Mouse (Mus musculus): ENCODE data around the gene Cd72. TPM values are rescaled to one million over a fixed set of nuclear protein-coding genes. Genes with fewer than 3 reads are reported as not detected.

Cd72 gene
- polyA plus RNA-seq, 1 experiment from 2014 or later: 157 TPM

DNA sequence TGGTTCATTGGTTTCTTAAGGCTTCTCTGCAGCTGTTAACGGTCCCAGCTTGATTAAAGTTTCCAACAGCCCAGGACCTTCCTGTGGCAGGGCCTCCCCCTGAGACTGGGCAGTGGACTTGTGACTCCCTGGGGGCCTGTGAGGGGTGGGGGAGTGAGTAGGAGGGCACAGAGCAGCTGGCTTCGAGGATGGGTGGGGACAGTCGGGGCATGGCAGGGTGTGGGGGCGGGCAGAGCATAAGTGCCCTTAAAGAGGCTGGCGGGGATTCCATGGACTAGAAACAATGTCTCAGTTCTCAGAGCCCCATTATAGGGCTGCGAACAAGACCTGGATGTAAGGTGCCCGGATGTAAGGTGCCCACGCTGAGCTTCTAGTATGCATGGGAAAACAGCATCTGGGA lies 2.7 kb upstream of the Cd72 start:
- Histone ChIP-seq H3K36me3 (ENCODE audit: inconsistent target) (peaks cover 2% of the 10 kb centered on the region; the same call in 1 of the 2 replicates), H3K79me2 (ENCODE audit: inconsistent target) (peaks cover 22% of the 10 kb centered on the region), H3K4me3 (ENCODE audit: inconsistent target) (no peak overlapping the region), H3K27ac (no peak overlapping the region)
- WGBS (ENCODE audit: missing documents): 42% methylated on average over 8 of the region's 8 CpGs

GRCm38 (mm10) chr4:43456470-43456869 lies 2.0 kb upstream of the Cd72 start:
- Histone ChIP-seq H3K36me3 (ENCODE audit: inconsistent target) (peaks cover 8% of the 10 kb centered on the region; the same call in 1 of the 2 replicates), H3K27ac (no peak overlapping the region), H3K79me2 (ENCODE audit: inconsistent target) (peaks cover 28% of the 10 kb centered on the region), H3K4me3 (ENCODE audit: inconsistent target) (no peak overlapping the region)
- WGBS (ENCODE audit: missing documents): 44% methylated on average over 4 of the region's 4 CpGs

DNA sequence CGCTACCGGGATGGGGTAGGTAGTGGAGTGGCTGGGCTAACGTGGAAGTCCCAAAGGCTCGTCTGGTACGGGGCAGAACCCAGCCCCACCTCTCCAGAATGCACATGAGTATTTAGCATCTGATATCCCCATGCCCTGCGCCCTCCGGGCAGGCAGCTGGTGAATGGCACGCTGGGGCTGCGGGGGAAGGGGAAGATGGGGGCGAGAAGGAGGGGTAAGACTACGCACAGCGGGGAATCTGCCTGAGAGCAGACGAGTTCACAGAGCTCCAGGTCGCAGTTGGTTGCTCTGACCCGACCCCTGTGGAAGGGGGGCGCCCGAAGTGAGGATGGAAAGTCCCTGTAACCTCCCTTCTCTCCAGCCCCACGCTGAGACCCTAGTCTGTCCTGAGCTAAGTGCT lies 1.0 kb downstream of the Cd72 start:
- Histone ChIP-seq H3K36me3 (ENCODE audit: inconsistent target) (peaks cover 33% of the 10 kb centered on the region), H3K4me3 (ENCODE audit: inconsistent target) (peak overlapping the region; percentile 53), H3K79me2 (ENCODE audit: inconsistent target) (peaks cover 45% of the 10 kb centered on the region), H3K27ac (peak overlapping the region; percentile 78)
- WGBS (ENCODE audit: missing documents): 8% methylated on average over 18 of the region's 18 CpGs

GRCm38 (mm10) chr4:43452315-43452714 lies 2.1 kb downstream of the Cd72 start:
- peaks cover 44% of the 10 kb centered on the region for H3K36me3 ChIP-seq (ENCODE audit: inconsistent target)
- peaks cover 45% of the 10 kb centered on the region for H3K79me2 ChIP-seq (ENCODE audit: inconsistent target)
- 87% methylated on average over 10 of the region's 11 CpGs for WGBS (ENCODE audit: missing documents)
- H3K4me3 ChIP-seq (ENCODE audit: inconsistent target): no peak overlapping the region
- no peak overlapping the region for H3K27ac ChIP-seq

- Histone ChIP-seq H3K27ac (no peak overlapping the region), H3K36me3 (ENCODE audit: inconsistent target) (peaks cover 61% of the 10 kb centered on the region), H3K79me2 (ENCODE audit: inconsistent target) (peaks cover 51% of the 10 kb centered on the region), H3K4me3 (ENCODE audit: inconsistent target) (no peak overlapping the region)
- WGBS (ENCODE audit: missing documents): 97% methylated on average over 3 of the region's 3 CpGs
Measured at GRCm38 (mm10) chr4:43448554-43448953, 5.9 kb downstream of the Cd72 start.

GRCm38 (mm10) chr4:43447251-43447650 lies 7.2 kb downstream of the Cd72 start:
- H3K36me3 ChIP-seq (ENCODE audit: inconsistent target): peaks cover 61% of the 10 kb centered on the region
- no peak overlapping the region for H3K4me3 ChIP-seq (ENCODE audit: inconsistent target)
- H3K79me2 ChIP-seq (ENCODE audit: inconsistent target): peaks cover 40% of the 10 kb centered on the region
- WGBS (ENCODE audit: missing documents): 94% methylated on average over 13 of the region's 13 CpGs
- H3K27ac ChIP-seq: no peak overlapping the region

- peaks cover 29% of the 10 kb centered on the region for H3K36me3 ChIP-seq (ENCODE audit: inconsistent target)
- no peak overlapping the region for H3K27ac ChIP-seq
- H3K4me3 ChIP-seq (ENCODE audit: inconsistent target): peak overlapping the region; percentile 66
- WGBS (ENCODE audit: missing documents): 3% methylated on average over 28 of the region's 28 CpGs
- peaks cover 15% of the 10 kb centered on the region for H3K79me2 ChIP-seq (ENCODE audit: inconsistent target)
Measured at GRCm38 (mm10) chr4:43443511-43443910, 10.9 kb downstream of the Cd72 start.

- peaks cover 15% of the 10 kb centered on the region for H3K79me2 ChIP-seq (ENCODE audit: inconsistent target)
- under 1% methylated on average over 88 of the region's 88 CpGs for WGBS (ENCODE audit: missing documents)
Measured at GRCm38 (mm10) chr4:43442456-43443361, 11.7 kb downstream of the Cd72 start.

DNA sequence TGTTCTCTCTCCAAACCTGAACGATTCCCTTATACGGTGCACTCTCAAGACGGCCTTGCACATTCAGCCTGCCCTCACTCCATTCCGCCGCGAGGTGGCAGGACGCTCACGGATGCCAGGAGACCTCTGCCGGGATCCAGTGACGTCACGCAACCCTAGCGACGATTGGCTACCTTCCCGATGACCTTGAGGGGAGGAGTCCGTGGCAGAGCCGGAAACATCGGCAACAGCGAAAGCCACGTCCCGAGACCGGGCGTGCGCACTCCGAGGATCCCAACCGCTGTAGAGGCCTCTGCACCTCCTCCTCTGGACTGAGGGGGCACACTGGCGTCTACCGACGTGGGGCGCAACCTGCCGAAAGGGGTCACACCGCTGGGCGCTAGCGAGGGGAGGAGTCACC lies 12.4 kb downstream of the Cd72 start:
- Histone ChIP-seq H3K4me3 (ENCODE audit: inconsistent target) (peak overlapping the region; percentile 66), H3K79me2 (ENCODE audit: inconsistent target) (peaks cover 15% of the 10 kb centered on the region), H3K27ac (peak overlapping the region; percentile 55), H3K36me3 (ENCODE audit: inconsistent target) (peaks cover 15% of the 10 kb centered on the region)
- WGBS (ENCODE audit: missing documents): 2% methylated on average over 33 of the region's 33 CpGs

More at GRCm38 (mm10) chr4:43442456-43443361, 11.7 kb downstream of the Cd72 start:
- peak overlapping the region; percentile 55 for H3K27ac ChIP-seq
- peak overlapping the region; percentile 66 for H3K4me3 ChIP-seq (ENCODE audit: inconsistent target)
- H3K36me3 ChIP-seq (ENCODE audit: inconsistent target): peaks cover 21% of the 10 kb centered on the region

DNA sequence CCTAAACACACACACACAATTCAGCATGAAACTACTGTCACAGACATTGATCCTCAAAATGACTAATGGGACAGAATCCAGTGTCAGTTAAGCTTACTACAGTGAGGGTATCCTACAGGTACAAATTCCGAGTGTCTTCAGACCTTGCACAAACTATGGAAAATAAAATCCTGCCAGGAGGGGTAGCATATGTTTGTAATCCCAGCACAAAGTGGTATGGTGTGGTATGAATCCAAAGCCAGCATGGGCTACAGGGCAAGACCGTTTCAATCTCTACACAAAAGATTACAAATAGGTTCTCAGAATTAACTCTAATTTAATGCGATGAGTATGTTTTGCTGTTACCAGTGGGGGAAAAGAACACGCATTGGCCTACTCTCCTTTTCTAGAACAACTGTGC lies 12.8 kb downstream of the Cd72 start, which contains the start of gene Tesk1:
Gene Tesk1 (plus strand): TSS at position 301 of the 400 bp plus-strand sequence.
- WGBS (ENCODE audit: missing documents): 41% methylated on average over 4 of the region's 4 CpGs
- peaks cover 14% of the 10 kb centered on the region for H3K36me3 ChIP-seq (ENCODE audit: inconsistent target)

DNA sequence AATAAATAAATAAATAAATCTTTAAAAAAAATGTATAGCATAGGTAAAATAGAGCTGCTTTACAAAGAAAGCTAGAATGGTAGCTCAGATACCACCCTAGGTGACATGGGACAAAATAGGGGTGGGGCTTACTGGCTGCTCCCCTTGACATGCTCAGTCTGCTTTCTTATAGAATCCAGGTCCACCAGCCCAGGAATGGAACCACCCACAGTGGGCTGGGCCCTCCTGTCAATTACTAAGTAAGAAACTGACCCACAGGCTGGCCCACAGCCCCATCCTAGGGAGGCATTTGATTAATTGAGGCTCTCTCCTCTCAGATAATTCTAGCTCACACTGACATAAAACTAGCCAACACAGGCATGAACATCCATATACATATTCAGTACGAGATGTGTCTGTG lies 21.6 kb downstream of the Cd72 start:
- H3K36me3 ChIP-seq (ENCODE audit: inconsistent target): no peaks in the 10 kb centered on the region
- H3K79me2 ChIP-seq (ENCODE audit: inconsistent target): no peaks in the 10 kb centered on the region
- no peak overlapping the region for H3K4me3 ChIP-seq (ENCODE audit: inconsistent target)
- H3K27ac ChIP-seq: no peak overlapping the region
- WGBS (ENCODE audit: missing documents): 89% methylated on average over 1 of the region's 1 CpGs

More for the DNA sequence above, 12.8 kb downstream of the Cd72 start, which contains the start of gene Tesk1:
- peaks cover 15% of the 10 kb centered on the region for H3K79me2 ChIP-seq (ENCODE audit: inconsistent target)
- peak within 1 kb of the TSS; percentile 66 for H3K4me3 ChIP-seq (ENCODE audit: inconsistent target)
- H3K27ac ChIP-seq: peak within 1 kb of the TSS; percentile 55

- WGBS (ENCODE audit: missing documents): 9% methylated on average over 4 of the region's 4 CpGs
- H3K36me3 ChIP-seq (ENCODE audit: inconsistent target): peaks cover 1% of the 10 kb centered on the region; the same call in 1 of the 2 replicates
- no peak overlapping the region for H3K4me3 ChIP-seq (ENCODE audit: inconsistent target)
- no peaks in the 10 kb centered on the region for H3K79me2 ChIP-seq (ENCODE audit: inconsistent target)
- no peak overlapping the region for H3K27ac ChIP-seq
Measured at GRCm38 (mm10) chr4:43431690-43432089, 22.7 kb downstream of the Cd72 start.

DNA sequence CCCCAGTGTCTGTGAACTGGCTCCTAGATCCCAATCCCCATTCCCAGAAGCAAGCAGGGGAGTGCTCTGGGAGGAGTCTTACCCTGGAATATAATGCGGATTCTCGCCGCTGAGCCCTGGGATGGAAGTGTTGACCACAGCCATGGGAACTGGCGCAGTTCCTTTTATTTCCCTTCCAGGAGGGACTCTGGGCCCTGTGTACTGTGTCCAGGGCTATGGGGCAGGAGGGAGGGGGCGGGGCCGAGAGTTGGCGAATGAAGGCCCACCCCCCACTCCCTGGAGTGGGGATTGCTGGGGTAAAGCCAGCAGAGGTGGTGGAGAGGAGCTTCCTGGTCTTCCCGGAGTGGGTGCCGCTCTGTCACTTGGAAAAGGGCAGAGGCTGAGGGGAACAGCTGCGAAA lies 25.5 kb downstream of the Cd72 start, which contains the start of gene Fam166b:
Gene Fam166b (minus strand): TSS at position 189 of the 400 bp plus-strand sequence.
- H3K4me3 ChIP-seq (ENCODE audit: inconsistent target): no peak within 1 kb of the TSS
- peaks cover 21% of the 10 kb centered on the region for H3K36me3 ChIP-seq (ENCODE audit: inconsistent target)
- WGBS (ENCODE audit: missing documents): 68% methylated on average over 10 of the region's 10 CpGs
- no peak within 1 kb of the TSS for H3K27ac ChIP-seq
- H3K79me2 ChIP-seq (ENCODE audit: inconsistent target): no peaks in the 10 kb centered on the region

GRCm38 (mm10) chr4:43428180-43428861 lies 26.1 kb downstream of the Cd72 start:
- 57% methylated on average over 16 of the region's 16 CpGs for WGBS (ENCODE audit: missing documents)
- H3K36me3 ChIP-seq (ENCODE audit: inconsistent target): peaks cover 27% of the 10 kb centered on the region
- no peak overlapping the region for H3K4me3 ChIP-seq (ENCODE audit: inconsistent target)
- no peak overlapping the region for H3K27ac ChIP-seq
- H3K79me2 ChIP-seq (ENCODE audit: inconsistent target): no peaks in the 10 kb centered on the region

All from macrophage (primary cell).